Mouse (Mus musculus) liver, postnatal 0 days (tissue): Measurements from ENCODE around the gene Tmem44.

ENCODE experiments used
- CTCF ChIP-seq: sonication (generic); IDR thresholded peaks from 2 replicates; pipeline ENCODE4 v1.5.1; 2016; ENCODE audit warnings: antibody characterized with exemption, low read depth
- EP300 ChIP-seq: IDR thresholded peaks from 2 replicates; pipeline ENCODE4 v1.6.1; 2016; ENCODE audit warnings: antibody characterized with exemption, low read depth, mild to moderate bottlenecking

- TF ChIP-seq CTCF (no peak), EP300 (no peak)
Observed at GRCm38 (mm10) chr16:30542826-30543225, 7.8 kb downstream of the Tmem44 start.
